Mouse (Mus musculus): ENCODE results near the gene Bora. TPM values are rescaled to one million over a fixed set of nuclear protein-coding genes. Genes with fewer than 3 reads are reported as not detected.
A peak's percentile ranks its signal among the peaks of the same experiment; 100 is the strongest.

Bora gene
- 7.6 and 8.2 TPM in 2 replicates for total RNA-seq (2014; rRNA removed)
- polyA plus RNA-seq (2015; fragmentation: Nextera tagmentation; extraction: Ambion mirVana), result 13.3 and 15.8 TPM in 2 replicates

- ATAC-seq (peak; percentile 97), DNase-seq (ENCODE audit: low spot score) (peak; percentile 94)
- H3K4me2 ChIP-seq (ENCODE audit: low read depth, low read length), result peak within 1 kb of the TSS; percentile 81
- peak within 1 kb of the TSS; percentile 77 for H3K4me3 ChIP-seq (ENCODE audit: low read length)
- H3K9me3 ChIP-seq (ENCODE audit: low read length), result no peaks in the 10 kb centered on the region
- peaks cover 15% of the 10 kb centered on the region for H3K4me1 ChIP-seq (ENCODE audit: insufficient read depth, low read length)
- H3K27ac ChIP-seq, result peak within 1 kb of the TSS; percentile 82
- H3K9ac ChIP-seq (replicated peaks; ENCODE audit: low read length), result peak within 1 kb of the TSS; percentile 91
- 2% methylated on average over 68 of the region's 81 CpGs for WGBS
- no peaks in the 10 kb centered on the region for H3K27me3 ChIP-seq (ENCODE audit: insufficient read depth, low read length)
- TF ChIP-seq CTCF (IDR thresholded peaks at IDR 0.05; ENCODE audit: low read depth), result no peak
- no peaks in the 10 kb centered on the region for H3K36me3 ChIP-seq (ENCODE audit: insufficient read depth, low read length)
Measured at GRCm38 (mm10) chr14:99046031-99046781, at the start of gene Bora, which contains the start of gene Mzt1. TSS of gene Bora (plus strand) at chr14:99046222. TSS of gene Mzt1 (minus strand) at chr14:99046134.

DNA sequence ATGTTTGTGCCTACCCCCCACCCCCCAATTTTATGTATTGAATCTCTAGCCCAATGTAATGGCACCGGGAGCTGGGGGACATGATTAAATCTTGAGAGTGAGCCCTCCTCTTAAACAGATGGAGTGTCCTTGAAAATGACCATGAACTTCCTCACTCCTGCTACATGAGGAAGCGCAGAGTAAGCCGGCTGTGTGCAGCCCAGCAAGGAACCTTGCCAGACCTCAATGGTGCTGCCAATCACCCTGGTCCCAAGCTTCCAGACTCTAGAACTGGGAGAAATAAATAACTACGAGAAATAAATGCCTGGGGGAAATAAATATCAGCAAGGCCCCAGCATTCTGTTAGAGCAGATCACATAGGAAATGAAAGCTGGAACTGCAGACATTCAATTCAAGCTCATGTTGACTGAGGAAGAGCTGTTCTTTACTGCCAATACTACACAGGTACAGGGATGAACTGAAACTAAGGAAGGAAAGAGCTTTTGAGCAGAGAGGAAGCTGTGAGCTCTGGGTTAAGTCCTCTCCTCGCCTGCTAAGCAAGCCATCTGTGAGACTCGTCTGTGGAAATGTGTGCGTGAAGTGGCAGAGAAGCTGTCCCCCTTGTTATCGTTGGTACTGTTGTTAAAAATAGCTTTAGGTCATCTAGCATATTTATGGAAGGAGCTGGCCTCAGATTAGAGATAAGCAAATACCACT is 35.6 kb upstream of the Bora start:
- Histone ChIP-seq H3K4me2 (ENCODE audit: low read depth, low read length) (no peak overlapping the region), H3K36me3 (ENCODE audit: insufficient read depth, low read length) (no peaks in the 10 kb centered on the region), H3K4me3 (ENCODE audit: low read length) (no peak overlapping the region), H3K27me3 (ENCODE audit: insufficient read depth, low read length) (no peaks in the 10 kb centered on the region), H3K27ac (peak overlapping the region; percentile 52), H3K9me3 (ENCODE audit: low read length) (no peaks in the 10 kb centered on the region), H3K4me1 (ENCODE audit: insufficient read depth, low read length) (no peaks in the 10 kb centered on the region), H3K9ac (replicated peaks; ENCODE audit: low read length) (no peak overlapping the region)
- no peak for DNase-seq (ENCODE audit: low spot score)
- ATAC-seq, result no peak
- 49% methylated on average over 8 of the region's 8 CpGs for WGBS
- no peak for TF ChIP-seq CTCF (IDR thresholded peaks at IDR 0.05; ENCODE audit: low read depth)

DNA sequence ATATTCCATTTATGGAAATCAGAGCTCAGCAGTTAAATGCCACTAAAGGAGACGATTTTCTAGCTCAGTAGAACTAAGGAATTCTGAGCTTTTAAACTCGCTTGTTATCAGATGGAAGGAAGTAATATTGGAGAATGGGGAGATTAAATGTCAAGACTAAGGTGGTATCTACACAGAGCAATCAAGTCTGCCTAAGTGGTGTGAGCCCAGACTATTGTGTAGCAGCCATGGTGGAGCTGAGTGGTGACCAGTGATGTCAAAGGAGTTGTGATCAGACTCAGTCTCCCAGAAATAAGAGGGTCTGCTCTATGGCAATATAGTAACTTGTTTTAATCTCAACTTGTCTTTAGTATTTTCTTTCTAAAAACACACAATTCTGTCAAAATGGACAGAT is 35.1 kb upstream of the Bora start:
- 60% methylated on average over 2 of the region's 2 CpGs for WGBS
- H3K9ac ChIP-seq (replicated peaks; ENCODE audit: low read length), result no peak overlapping the region
- no peak for TF ChIP-seq CTCF (IDR thresholded peaks at IDR 0.05; ENCODE audit: low read depth)

DNA sequence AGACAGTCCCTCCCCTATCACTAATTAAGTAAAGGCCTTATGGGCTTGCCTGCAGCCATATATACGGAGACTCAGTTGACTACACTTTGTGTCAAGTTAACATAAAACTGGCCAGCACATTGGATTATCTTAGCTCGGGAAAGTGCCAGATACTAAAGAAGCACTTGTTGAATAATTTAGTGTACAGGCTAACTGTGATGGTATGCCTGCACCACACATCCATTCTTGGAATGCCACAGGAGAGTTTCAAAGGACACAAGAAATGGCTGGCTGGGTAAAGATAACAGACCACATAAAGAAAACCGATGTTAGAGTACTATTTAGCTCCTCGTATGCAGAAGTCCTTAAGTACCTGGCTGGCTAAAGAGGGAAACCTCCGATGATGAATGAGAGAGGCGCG is 27.3 kb upstream of the Bora start:
- no peaks in the 10 kb centered on the region for H3K4me1 ChIP-seq (ENCODE audit: insufficient read depth, low read length)
- H3K36me3 ChIP-seq (ENCODE audit: insufficient read depth, low read length), result no peaks in the 10 kb centered on the region
- DNase-seq (ENCODE audit: low spot score), result no peak
- no peak overlapping the region for H3K4me3 ChIP-seq (ENCODE audit: low read length)
- TF ChIP-seq CTCF (IDR thresholded peaks at IDR 0.05; ENCODE audit: low read depth), result no peak
- H3K4me2 ChIP-seq (ENCODE audit: low read depth, low read length), result no peak overlapping the region
- WGBS, result 88% methylated on average over 7 of the region's 7 CpGs
- H3K27me3 ChIP-seq (ENCODE audit: insufficient read depth, low read length), result no peaks in the 10 kb centered on the region
- no peak for ATAC-seq
- H3K27ac ChIP-seq, result no peak overlapping the region
- H3K9me3 ChIP-seq (ENCODE audit: low read length), result no peaks in the 10 kb centered on the region
- H3K9ac ChIP-seq (replicated peaks; ENCODE audit: low read length), result no peak overlapping the region

More for the DNA sequence above, 35.1 kb upstream of the Bora start:
- Histone ChIP-seq H3K27me3 (ENCODE audit: insufficient read depth, low read length) (no peaks in the 10 kb centered on the region), H3K4me1 (ENCODE audit: insufficient read depth, low read length) (no peaks in the 10 kb centered on the region), H3K4me3 (ENCODE audit: low read length) (no peak overlapping the region), H3K9me3 (ENCODE audit: low read length) (no peaks in the 10 kb centered on the region), H3K27ac (peak overlapping the region; percentile 52; the same call in 1 of the 2 replicates), H3K4me2 (ENCODE audit: low read depth, low read length) (no peak overlapping the region), H3K36me3 (ENCODE audit: insufficient read depth, low read length) (no peaks in the 10 kb centered on the region)
- DNase-seq (ENCODE audit: low spot score), result no peak
- ATAC-seq, result no peak

DNA sequence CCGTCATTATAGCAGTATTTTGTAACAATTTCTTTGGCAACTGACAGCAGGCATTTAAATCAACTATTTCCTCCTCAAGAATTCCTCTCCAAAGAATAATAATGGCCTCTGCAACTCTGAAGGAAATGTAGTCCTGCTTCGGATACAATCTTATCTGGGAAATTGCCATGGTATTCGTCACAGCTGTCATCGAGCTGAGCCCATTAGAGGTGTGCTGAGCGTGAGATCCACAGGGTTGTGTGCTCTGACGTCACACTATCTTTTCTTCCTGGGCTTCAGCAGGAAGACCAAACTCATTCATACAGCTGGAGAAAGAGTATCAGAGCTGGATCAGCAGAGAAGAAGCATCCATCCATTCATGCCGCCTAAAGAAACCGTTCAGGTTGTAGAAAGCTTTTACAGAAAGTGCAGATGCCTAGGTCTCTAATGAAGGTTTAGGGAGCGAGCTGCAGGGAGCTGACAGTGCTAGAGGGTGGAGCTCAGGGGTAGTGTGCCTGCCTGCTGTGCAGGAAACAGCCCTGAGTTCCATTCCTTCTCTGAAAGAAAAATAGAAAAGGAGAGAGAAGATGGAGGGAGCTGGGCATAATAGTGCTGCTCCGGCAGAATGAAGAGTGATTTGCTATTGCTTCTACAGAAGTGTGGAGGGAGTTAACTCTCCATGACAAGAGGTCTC is 26.8 kb upstream of the Bora start:
- Histone ChIP-seq H3K4me3 (ENCODE audit: low read length) (no peak overlapping the region), H3K27me3 (ENCODE audit: insufficient read depth, low read length) (no peaks in the 10 kb centered on the region), H3K4me2 (ENCODE audit: low read depth, low read length) (no peak overlapping the region), H3K4me1 (ENCODE audit: insufficient read depth, low read length) (no peaks in the 10 kb centered on the region), H3K27ac (no peak overlapping the region), H3K9ac (replicated peaks; ENCODE audit: low read length) (no peak overlapping the region), H3K9me3 (ENCODE audit: low read length) (no peaks in the 10 kb centered on the region), H3K36me3 (ENCODE audit: insufficient read depth, low read length) (no peaks in the 10 kb centered on the region)
- WGBS, result 62% methylated on average over 10 of the region's 10 CpGs
- TF ChIP-seq CTCF (IDR thresholded peaks at IDR 0.05; ENCODE audit: low read depth), result no peak
- ATAC-seq (no peak), DNase-seq (ENCODE audit: low spot score) (no peak)

DNA sequence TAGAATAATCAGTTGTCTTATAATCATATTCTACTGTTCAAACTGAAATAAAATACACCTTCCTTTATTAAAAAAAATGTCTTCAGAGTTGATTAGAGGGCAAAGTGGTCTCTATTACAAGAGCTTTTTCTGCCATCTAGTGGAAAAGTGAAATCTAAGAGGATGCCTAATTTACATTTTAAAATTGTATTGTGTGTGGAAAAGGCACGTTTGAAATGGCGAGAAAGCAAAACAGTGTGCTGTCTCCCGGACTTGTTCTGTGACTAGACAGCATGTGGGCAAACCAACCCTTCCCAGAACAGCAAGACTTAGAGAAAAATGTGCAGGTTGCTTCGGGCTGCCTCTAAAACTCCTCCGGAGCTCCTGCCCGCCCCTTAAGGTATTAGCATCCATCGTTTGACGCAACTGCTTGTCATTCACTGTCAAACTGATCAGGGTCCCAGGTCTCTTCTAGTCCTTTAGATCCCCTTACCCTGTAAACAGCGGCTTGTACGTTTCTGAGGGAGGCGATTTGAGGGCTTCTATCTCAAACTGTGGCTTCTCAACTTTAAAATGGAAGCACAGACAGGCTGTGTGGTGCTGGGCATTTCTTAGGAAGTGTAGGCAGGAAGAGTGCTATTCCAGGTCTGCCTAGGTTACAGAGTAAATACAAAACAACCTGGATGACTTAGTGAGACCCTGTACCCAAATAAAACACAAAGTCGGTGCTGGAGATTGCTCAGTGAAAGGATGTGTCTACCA is 23.5 kb upstream of the Bora start:
- DNase-seq (ENCODE audit: low spot score) (peak; percentile 76), ATAC-seq (0 out of 2 replicates have a peak, but pooled peaks have one; percentile 48)
- Histone ChIP-seq H3K27me3 (ENCODE audit: insufficient read depth, low read length) (no peaks in the 10 kb centered on the region), H3K4me1 (ENCODE audit: insufficient read depth, low read length) (no peaks in the 10 kb centered on the region), H3K27ac (no peak overlapping the region), H3K4me3 (ENCODE audit: low read length) (peak overlapping the region; percentile 28), H3K9ac (replicated peaks; ENCODE audit: low read length) (0 out of 2 replicates have a peak overlapping the region, but pooled peaks have one; percentile 24), H3K9me3 (ENCODE audit: low read length) (no peaks in the 10 kb centered on the region), H3K4me2 (ENCODE audit: low read depth, low read length) (peak overlapping the region; percentile 52), H3K36me3 (ENCODE audit: insufficient read depth, low read length) (no peaks in the 10 kb centered on the region)
- peak; percentile 65 for TF ChIP-seq CTCF (IDR thresholded peaks at IDR 0.05; ENCODE audit: low read depth)
- WGBS, result 41% methylated on average over 12 of the region's 12 CpGs

All from hindbrain, postnatal 0 days (tissue).